Mouse (Mus musculus) limb, embryonic 13.5 days (tissue): Measurements from ENCODE around the gene Hnrnpa3. TPM values are rescaled to one million over a fixed set of nuclear protein-coding genes. Genes with fewer than 3 reads are reported as not detected.
"Not testable (repeated sequence)": the region's sequence is repeated elsewhere in the genome, so short reads cannot be mapped to it uniquely, and the experiment has no call there.

Experiments
- ATAC-seq: fragments of 200-750 bp; cut with Nextera tagmentation; 2 replicates; pipeline ENCODE4 v1.8.0; 2017; ENCODE audit warnings: low read depth, moderate number of reproducible peaks, moderate TSS enrichment; ENCODE audit not compliant: low FRiP score
- H3K27ac ChIP-seq: fragments of 300-500 bp; sonication (generic); 2 replicates; pipeline ENCODE4 v1.5.1; 2015; ENCODE audit warnings: inconsistent platforms, mild to moderate bottlenecking, moderate library complexity
- H3K27me3 ChIP-seq: fragments of 300-500 bp; sonication (generic); 2 replicates; pipeline ENCODE4 v1.6.1; 2015; ENCODE audit warnings: mild to moderate bottlenecking, inconsistent platforms
- H3K36me3 ChIP-seq: fragments of 300-500 bp; sonication (generic); 2 replicates; pipeline ENCODE4 v1.6.1; 2015; ENCODE audit warnings: inconsistent platforms, mild to moderate bottlenecking, moderate library complexity
- H3K4me1 ChIP-seq: fragments of 300-500 bp; sonication (generic); 2 replicates; pipeline ENCODE4 v1.6.1; 2015; ENCODE audit warnings: inconsistent platforms
- H3K4me2 ChIP-seq: fragments of 300-500 bp; sonication (generic); replicated peaks from 2 replicates; pipeline ENCODE4 v1.6.1; 2015; ENCODE audit warnings: inconsistent platforms, mild to moderate bottlenecking, moderate library complexity
- H3K4me3 ChIP-seq: fragments of 300-500 bp; sonication (generic); 2 replicates; pipeline ENCODE4 v1.5.1; 2015; ENCODE audit warnings: moderate library complexity, mild to moderate bottlenecking, inconsistent platforms
- H3K9ac ChIP-seq: fragments of 300-500 bp; sonication (generic); 2 replicates; pipeline ENCODE4 v1.6.1; 2015; ENCODE audit warnings: mild to moderate bottlenecking, inconsistent platforms
- H3K9me3 ChIP-seq: fragments of 300-500 bp; sonication (generic); 2 replicates; pipeline ENCODE4 v1.6.1; 2016; ENCODE audit warnings: inconsistent platforms
- WGBS: fragments of 180-500 bp; shearing (Covaris S2); methylation state at CpG from one replicate; pipeline ENCODE4 v1.1.7; 2015; 5-methylcytosine and 5-hydroxymethylcytosine counted together
- polyA plus RNA-seq: library from polyadenylated mRNA; unstranded; fragments of >200 nt; fragmentation: Nextera tagmentation; extraction: Ambion mirVana; gene quantifications from 2 replicates; pipeline ENCODE4 v1.2.1, GENCODE M21; 2015

Gene Hnrnpa3
- 344 and 364 TPM in 2 replicates for polyA plus RNA-seq

GRCm38 (mm10) chr2:75658727-75659628 lies at the start of gene Hnrnpa3:
TSS of gene Hnrnpa3 (plus strand) at chr2:75659261.
- under 1% methylated on average over 93 of the region's 102 CpGs for WGBS

GRCm38 (mm10) chr2:75609971-75610370 lies 49.1 kb upstream of the Hnrnpa3 start:
- no peaks in the 10 kb centered on the region for H3K36me3 ChIP-seq
- no peak for ATAC-seq
- peak overlapping the region; percentile 64 for H3K4me2 ChIP-seq
- H3K9ac ChIP-seq, result peak overlapping the region; percentile 50
- H3K27ac ChIP-seq, result peak overlapping the region; percentile 78
- no peaks in the 10 kb centered on the region for H3K9me3 ChIP-seq
- H3K4me3 ChIP-seq, result peak overlapping the region; percentile 29
- H3K4me1 ChIP-seq, result peaks cover 54% of the 10 kb centered on the region
- 68% methylated on average over 15 of the region's 15 CpGs for WGBS
- H3K27me3 ChIP-seq, result peaks cover 17% of the 10 kb centered on the region; the same call in 1 of the 2 replicates

More at GRCm38 (mm10) chr2:75658727-75659628, at the start of gene Hnrnpa3:
- peak within 1 kb of the TSS; percentile 91 for H3K4me2 ChIP-seq
- H3K9ac ChIP-seq, result peak within 1 kb of the TSS; percentile 98
- H3K4me1 ChIP-seq, result peaks cover 24% of the 10 kb centered on the region
- peak; percentile 95 for ATAC-seq
- peak within 1 kb of the TSS; percentile 99 for H3K27ac ChIP-seq
- H3K4me3 ChIP-seq, result peak within 1 kb of the TSS; percentile 97
- H3K9me3 ChIP-seq, result no peaks in the 10 kb centered on the region
- H3K27me3 ChIP-seq, result no peaks in the 10 kb centered on the region
- H3K36me3 ChIP-seq, result peaks cover 23% of the 10 kb centered on the region

GRCm38 (mm10) chr2:75610602-75611001 lies 48.5 kb upstream of the Hnrnpa3 start:
- not testable (repeated sequence) for H3K27ac ChIP-seq, H3K9ac ChIP-seq, H3K4me2 ChIP-seq, H3K9me3 ChIP-seq, H3K4me3 ChIP-seq, ATAC-seq, H3K36me3 ChIP-seq
- 79% methylated on average over 7 of the region's 7 CpGs for WGBS
- peaks cover 54% of the 10 kb centered on the region for H3K4me1 ChIP-seq
- H3K27me3 ChIP-seq, result peaks cover 17% of the 10 kb centered on the region; the same call in 1 of the 2 replicates

- H3K9ac ChIP-seq, result no peak overlapping the region
- no peak overlapping the region for H3K27ac ChIP-seq
- peaks cover 17% of the 10 kb centered on the region; the same call in 1 of the 2 replicates for H3K27me3 ChIP-seq
- no peaks in the 10 kb centered on the region for H3K36me3 ChIP-seq
- peaks cover 52% of the 10 kb centered on the region for H3K4me1 ChIP-seq
- H3K9me3 ChIP-seq, result no peaks in the 10 kb centered on the region
- no peak overlapping the region for H3K4me3 ChIP-seq
- 84% methylated on average over 15 of the region's 15 CpGs for WGBS
- no peak for ATAC-seq
- H3K4me2 ChIP-seq, result no peak overlapping the region
Measured at GRCm38 (mm10) chr2:75611041-75611805, 47.8 kb upstream of the Hnrnpa3 start.

GRCm38 (mm10) chr2:75612006-75612405 lies 47.1 kb upstream of the Hnrnpa3 start:
- Histone ChIP-seq H3K36me3 (no peaks in the 10 kb centered on the region), H3K4me3 (no peak overlapping the region), H3K27me3 (peaks cover 15% of the 10 kb centered on the region; the same call in 1 of the 2 replicates), H3K9ac (no peak overlapping the region), H3K4me2 (no peak overlapping the region), H3K27ac (no peak overlapping the region), H3K4me1 (peaks cover 46% of the 10 kb centered on the region), H3K9me3 (no peaks in the 10 kb centered on the region)
- 91% methylated on average over 2 of the region's 2 CpGs for WGBS
- ATAC-seq, result no peak

GRCm38 (mm10) chr2:75612981-75613567 lies 46.0 kb upstream of the Hnrnpa3 start:
- Histone ChIP-seq H3K9ac (no peak overlapping the region), H3K9me3 (no peaks in the 10 kb centered on the region), H3K4me3 (no peak overlapping the region), H3K4me1 (peaks cover 36% of the 10 kb centered on the region), H3K27ac (no peak overlapping the region), H3K4me2 (peak overlapping the region; percentile 25), H3K27me3 (peaks cover 15% of the 10 kb centered on the region; the same call in 1 of the 2 replicates), H3K36me3 (no peaks in the 10 kb centered on the region)
- ATAC-seq, result no peak
- WGBS, result 32% methylated on average over 14 of the region's 14 CpGs

GRCm38 (mm10) chr2:75614577-75614976 lies 44.5 kb upstream of the Hnrnpa3 start:
- ATAC-seq, result no peak
- no peaks in the 10 kb centered on the region for H3K9me3 ChIP-seq
- WGBS, result 87% methylated on average over 6 of the region's 6 CpGs
- no peak overlapping the region for H3K27ac ChIP-seq
- no peaks in the 10 kb centered on the region for H3K36me3 ChIP-seq
- H3K9ac ChIP-seq, result no peak overlapping the region
- no peak overlapping the region for H3K4me2 ChIP-seq
- H3K4me3 ChIP-seq, result no peak overlapping the region
- peaks cover 15% of the 10 kb centered on the region; the same call in 1 of the 2 replicates for H3K27me3 ChIP-seq
- H3K4me1 ChIP-seq, result peaks cover 29% of the 10 kb centered on the region

GRCm38 (mm10) chr2:75616911-75617310 lies 42.1 kb upstream of the Hnrnpa3 start:
- no peak for ATAC-seq
- Histone ChIP-seq H3K9ac (no peak overlapping the region), H3K4me1 (peaks cover 24% of the 10 kb centered on the region), H3K4me3 (no peak overlapping the region), H3K27me3 (no peaks in the 10 kb centered on the region), H3K4me2 (no peak overlapping the region), H3K27ac (no peak overlapping the region), H3K36me3 (no peaks in the 10 kb centered on the region), H3K9me3 (no peaks in the 10 kb centered on the region)
- WGBS, result 94% methylated on average over 8 of the region's 8 CpGs

- Histone ChIP-seq H3K27me3 (no peaks in the 10 kb centered on the region), H3K9ac (peak overlapping the region; percentile 25; the same call in 1 of the 2 replicates), H3K36me3 (no peaks in the 10 kb centered on the region), H3K4me1 (peaks cover 9% of the 10 kb centered on the region), H3K9me3 (no peaks in the 10 kb centered on the region), H3K27ac (no peak overlapping the region), H3K4me3 (no peak overlapping the region), H3K4me2 (no peak overlapping the region)
- 26% methylated on average over 6 of the region's 6 CpGs for WGBS
- ATAC-seq, result 0 out of 2 replicates have a peak, but pooled peaks have one; percentile 40
Measured at GRCm38 (mm10) chr2:75618712-75619111, 40.3 kb upstream of the Hnrnpa3 start.

- no peak overlapping the region for H3K27ac ChIP-seq
- no peaks in the 10 kb centered on the region for H3K9me3 ChIP-seq
- no peaks in the 10 kb centered on the region for H3K27me3 ChIP-seq
- H3K4me1 ChIP-seq, result peaks cover 8% of the 10 kb centered on the region
- no peaks in the 10 kb centered on the region for H3K36me3 ChIP-seq
- ATAC-seq, result no peak
- H3K4me2 ChIP-seq, result no peak overlapping the region
- no peak overlapping the region for H3K4me3 ChIP-seq
- no peak overlapping the region for H3K9ac ChIP-seq
- WGBS, result 83% methylated on average over 14 of the region's 14 CpGs
Measured at GRCm38 (mm10) chr2:75621873-75622654, 37.0 kb upstream of the Hnrnpa3 start.

- WGBS, result 75% methylated on average over 3 of the region's 3 CpGs
Measured at GRCm38 (mm10) chr2:75625086-75625485, 34.0 kb upstream of the Hnrnpa3 start.

More at GRCm38 (mm10) chr2:75625086-75625485, 34.0 kb upstream of the Hnrnpa3 start:
- Histone ChIP-seq H3K4me1 (no peaks in the 10 kb centered on the region), H3K4me3 (no peak overlapping the region), H3K4me2 (no peak overlapping the region), H3K27ac (no peak overlapping the region), H3K9me3 (no peaks in the 10 kb centered on the region), H3K36me3 (no peaks in the 10 kb centered on the region), H3K9ac (no peak overlapping the region), H3K27me3 (no peaks in the 10 kb centered on the region)
- no peak for ATAC-seq
